Mouse (Mus musculus): ENCODE results near the gene Ubash3a. TPM values are rescaled to one million over a fixed set of nuclear protein-coding genes. Genes with fewer than 3 reads are reported as not detected.

Ubash3a gene
- polyA plus RNA-seq, 1 experiment: not detected

DNA sequence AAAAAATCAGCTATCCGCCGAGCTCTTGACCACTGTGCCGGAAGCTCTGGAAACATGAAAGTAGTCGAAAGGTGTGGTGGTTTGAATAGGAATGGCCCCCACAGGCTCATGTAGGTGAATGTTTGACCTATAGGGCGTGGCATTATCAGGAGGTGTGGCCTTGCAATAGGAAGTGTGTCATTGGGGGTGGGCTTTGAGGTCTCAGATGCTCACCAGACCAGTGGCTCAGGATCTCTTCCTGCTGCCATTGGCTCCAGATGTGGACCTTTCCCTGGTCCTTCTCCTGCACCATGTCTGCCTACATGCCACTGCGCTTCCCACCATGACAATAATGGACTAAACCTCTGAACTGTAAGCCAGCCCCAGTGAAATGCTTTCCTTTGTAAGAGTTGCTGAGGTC is 4.2 kb downstream of the Ubash3a start:
- no peak for DNase-seq (ENCODE audit: extremely low spot score in 1 of 2, low spot score in 1 of 2)

- DNase-seq (ENCODE audit: extremely low spot score in 1 of 2, low spot score in 1 of 2): no peak
These were observed 8.6 kb downstream of the Ubash3a start for GRCm38 (mm10) chr17:31216068-31216955.

DNA sequence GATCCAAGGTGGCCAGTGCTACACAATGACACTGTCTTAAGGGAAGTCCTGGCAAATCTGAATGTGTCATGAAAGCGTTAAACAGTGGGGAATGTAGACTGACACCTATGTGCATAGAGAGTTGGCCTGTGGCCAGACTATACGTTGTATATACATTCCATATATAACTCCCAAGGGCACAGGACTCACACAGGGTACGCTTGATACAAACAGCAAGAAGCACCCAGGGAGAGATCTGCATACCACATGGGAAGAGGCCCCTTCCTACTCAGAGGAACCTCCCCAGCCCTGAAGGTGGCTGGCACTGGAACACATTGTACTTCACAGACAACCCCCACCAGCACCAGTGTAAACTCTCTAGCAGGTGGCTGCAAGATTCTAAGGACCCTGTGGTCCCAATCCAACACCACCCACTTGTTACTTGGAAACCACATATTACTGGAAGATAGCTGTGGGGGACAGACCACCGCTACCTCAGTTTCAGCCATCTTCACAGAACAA is 15.2 kb downstream of the Ubash3a start:
- no peak for DNase-seq (ENCODE audit: extremely low spot score in 1 of 2, low spot score in 1 of 2)

- no peak for DNase-seq (ENCODE audit: extremely low spot score in 1 of 2, low spot score in 1 of 2)
These were observed 16.2 kb downstream of the Ubash3a start for GRCm38 (mm10) chr17:31223835-31224234.

DNA sequence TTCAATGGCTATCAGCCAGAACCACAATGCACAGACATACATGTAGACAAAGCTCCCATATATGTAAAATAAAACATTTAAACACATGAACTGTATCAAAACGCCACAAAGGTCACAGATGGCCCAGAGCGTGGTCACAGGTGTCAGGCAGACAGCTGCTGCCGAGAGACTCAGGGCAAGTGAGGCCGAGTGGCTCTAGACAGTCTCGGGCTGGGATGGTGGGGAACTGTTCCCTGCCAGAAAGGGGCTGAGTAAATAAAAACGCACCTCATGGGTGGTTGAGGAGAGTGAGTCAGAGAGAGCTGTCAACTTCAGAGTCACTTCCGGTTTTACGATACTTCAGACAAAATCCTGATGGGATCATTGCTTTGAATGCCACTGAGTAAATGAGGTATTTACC is 16.9 kb downstream of the Ubash3a start:
- no peak for DNase-seq (ENCODE audit: extremely low spot score in 1 of 2, low spot score in 1 of 2)

DNA sequence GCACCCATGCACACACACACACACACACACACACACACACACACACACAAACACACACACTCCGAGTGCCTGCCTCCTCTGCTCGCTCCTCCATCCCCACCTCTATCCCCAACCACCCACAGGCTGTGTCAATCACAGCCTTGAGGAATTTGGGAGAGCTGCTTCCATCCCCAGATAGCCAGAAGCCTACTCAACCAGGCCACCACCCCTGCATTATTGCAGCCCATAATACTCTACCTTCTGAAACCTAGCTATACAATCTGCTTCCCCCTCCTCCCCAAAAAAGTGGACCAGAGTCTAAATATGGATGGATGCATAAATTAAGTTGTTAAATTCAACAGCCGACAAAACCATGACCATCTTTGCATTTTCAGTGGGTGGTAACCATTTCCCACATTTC is 18.7 kb downstream of the Ubash3a start:
- peak; percentile 16 to 43 for DNase-seq (ENCODE audit: extremely low spot score in 1 of 2, low spot score in 1 of 2)

- DNase-seq (ENCODE audit: extremely low spot score in 1 of 2, low spot score in 1 of 2): no peak
These were observed 19.3 kb downstream of the Ubash3a start for GRCm38 (mm10) chr17:31226931-31227330.

- no peak for DNase-seq (ENCODE audit: extremely low spot score in 1 of 2, low spot score in 1 of 2)
These were observed 24.1 kb downstream of the Ubash3a start for GRCm38 (mm10) chr17:31231780-31232179.

DNA sequence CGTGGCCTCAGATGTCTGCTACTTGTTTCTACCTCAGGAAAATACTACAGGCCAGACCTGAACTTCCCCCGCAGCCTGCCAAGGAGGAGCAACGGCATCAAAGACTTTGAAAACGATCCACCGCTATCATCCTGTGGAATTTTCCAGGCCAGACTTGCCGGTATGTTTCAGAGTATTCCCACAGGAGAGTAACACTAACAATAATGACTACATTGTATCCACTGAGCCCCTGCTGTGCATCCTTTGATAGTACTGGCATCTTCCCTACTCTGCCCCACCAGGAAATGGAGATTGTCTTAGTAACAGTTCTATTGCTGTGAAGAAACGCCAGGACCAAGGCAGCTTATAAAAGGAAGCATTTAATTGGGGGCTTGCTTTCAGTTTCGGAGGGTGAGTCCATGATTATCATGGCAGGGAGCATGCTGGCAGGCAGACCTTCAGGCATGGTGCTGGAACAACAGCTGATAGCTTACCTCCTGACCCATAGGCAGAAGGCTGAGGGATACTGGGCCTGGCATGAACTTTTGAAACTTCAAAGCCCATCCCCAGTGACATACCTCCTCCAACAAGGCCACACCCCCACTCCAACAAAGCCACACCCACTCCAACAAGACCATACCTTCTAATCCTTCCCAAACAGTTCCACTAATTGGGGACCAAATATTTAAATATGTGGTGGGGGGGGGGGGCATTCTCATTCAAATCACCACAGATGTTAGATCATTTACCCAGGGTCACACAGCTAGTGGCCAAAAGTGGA is 24.8 kb downstream of the Ubash3a start:
- DNase-seq (ENCODE audit: extremely low spot score in 1 of 2, low spot score in 1 of 2): no peak

GRCm38 (mm10) chr17:31235915-31236314 is 28.2 kb downstream of the Ubash3a start:
- DNase-seq (ENCODE audit: extremely low spot score in 1 of 2, low spot score in 1 of 2): no peak

- DNase-seq (ENCODE audit: extremely low spot score in 1 of 2, low spot score in 1 of 2): no peak
These were observed 30.8 kb downstream of the Ubash3a start for GRCm38 (mm10) chr17:31238234-31239020.

DNA sequence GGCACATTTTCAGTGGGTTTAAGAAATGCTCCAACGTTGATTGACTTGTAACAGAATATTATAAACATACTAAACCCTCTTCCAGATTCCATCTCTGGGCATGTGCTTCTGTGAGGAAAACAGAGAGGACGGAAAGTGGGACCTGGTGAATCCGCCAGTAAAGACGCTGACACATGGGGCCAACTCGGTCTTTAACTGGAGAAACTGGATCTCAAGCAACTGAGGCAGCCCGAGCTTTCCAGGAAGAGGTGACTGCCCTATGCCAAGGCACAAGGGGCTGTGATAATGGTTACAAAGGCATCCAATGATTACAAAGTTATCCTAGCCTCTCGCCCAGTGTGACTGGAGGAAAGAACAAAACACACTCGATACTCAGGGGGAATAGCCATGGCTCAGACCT is 33.5 kb downstream of the Ubash3a start:
- no peak for DNase-seq (ENCODE audit: extremely low spot score in 1 of 2, low spot score in 1 of 2)

- DNase-seq (ENCODE audit: extremely low spot score in 1 of 2, low spot score in 1 of 2): no peak
These were observed 35.1 kb downstream of the Ubash3a start for GRCm38 (mm10) chr17:31242764-31243163.

DNA sequence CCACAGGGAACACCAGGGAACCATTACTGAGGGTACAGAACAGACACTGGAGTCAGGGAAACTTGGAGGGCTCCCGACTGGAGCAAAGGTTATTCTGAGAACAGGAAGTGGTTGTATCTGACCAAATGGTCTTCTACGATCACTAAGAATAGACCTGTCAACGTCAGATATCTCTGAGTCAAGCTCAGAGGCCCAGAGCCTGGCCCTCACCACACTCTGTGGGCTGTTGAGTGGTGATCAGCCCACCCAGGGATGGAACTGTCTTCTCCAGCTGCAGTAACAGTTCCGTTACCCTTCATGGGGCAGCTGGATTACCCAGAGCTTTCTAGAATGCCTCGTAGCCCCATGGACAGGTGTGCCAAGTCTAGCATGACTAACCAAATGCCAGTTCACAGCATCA is 37.6 kb downstream of the Ubash3a start:
- no peak for DNase-seq (ENCODE audit: extremely low spot score in 1 of 2, low spot score in 1 of 2)

DNA sequence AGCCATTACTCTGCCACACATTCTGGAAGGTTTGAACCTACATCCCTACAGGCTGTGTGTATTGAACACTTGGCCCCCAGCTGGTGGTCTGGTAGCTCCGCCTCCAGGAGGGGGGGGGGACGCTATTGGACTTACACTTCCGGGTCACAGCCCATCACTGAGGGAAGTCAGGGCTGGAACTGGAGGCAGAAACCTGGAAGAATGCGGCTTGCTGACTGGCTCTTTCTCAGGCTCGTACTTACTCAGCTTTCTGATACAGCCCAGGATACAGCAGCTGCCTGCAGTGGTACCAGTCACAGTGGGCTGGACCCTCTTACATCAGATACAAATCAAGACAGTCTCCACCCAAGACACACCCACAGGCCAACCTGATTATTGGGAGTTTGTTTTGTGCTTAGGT is 39.5 kb downstream of the Ubash3a start:
- DNase-seq (ENCODE audit: extremely low spot score in 1 of 2, low spot score in 1 of 2): no peak

GRCm38 (mm10) chr17:31253951-31254350 is 46.3 kb downstream of the Ubash3a start:
- no peak for DNase-seq (ENCODE audit: extremely low spot score in 1 of 2, low spot score in 1 of 2)

DNA sequence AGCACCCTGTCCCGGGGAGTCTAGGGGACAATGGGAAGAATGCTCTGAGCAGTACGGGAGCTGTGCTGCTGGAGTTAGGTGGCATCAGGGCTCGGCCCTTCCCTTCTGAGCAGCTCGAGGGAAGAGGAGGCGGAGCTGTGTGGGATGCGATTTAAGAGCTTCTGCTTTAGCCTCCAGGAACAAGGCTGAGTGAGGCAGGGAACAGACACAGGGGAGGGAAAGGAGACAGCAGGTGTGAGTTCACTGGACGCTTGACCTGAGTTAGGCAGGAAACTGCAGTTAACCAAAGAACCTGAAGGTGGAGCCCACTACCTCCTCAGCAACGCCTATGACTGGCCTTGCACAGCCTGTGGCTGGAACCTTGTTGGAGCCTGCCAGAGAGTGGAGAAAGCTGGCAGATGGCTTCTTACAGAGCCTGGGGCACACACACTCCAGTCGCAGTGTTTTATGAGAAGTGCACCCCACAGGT is 46.8 kb downstream of the Ubash3a start:
- peak in 1 of 2 experiments; percentile 90 for DNase-seq (ENCODE audit: extremely low spot score in 1 of 2, low spot score in 1 of 2)

GRCm38 (mm10) chr17:31257149-31257548 is 49.5 kb downstream of the Ubash3a start:
- no peak for DNase-seq (ENCODE audit: extremely low spot score in 1 of 2, low spot score in 1 of 2)

GRCm38 (mm10) chr17:31257898-31258297 is 50.2 kb downstream of the Ubash3a start:
- DNase-seq (ENCODE audit: extremely low spot score in 1 of 2, low spot score in 1 of 2): no peak

DNA sequence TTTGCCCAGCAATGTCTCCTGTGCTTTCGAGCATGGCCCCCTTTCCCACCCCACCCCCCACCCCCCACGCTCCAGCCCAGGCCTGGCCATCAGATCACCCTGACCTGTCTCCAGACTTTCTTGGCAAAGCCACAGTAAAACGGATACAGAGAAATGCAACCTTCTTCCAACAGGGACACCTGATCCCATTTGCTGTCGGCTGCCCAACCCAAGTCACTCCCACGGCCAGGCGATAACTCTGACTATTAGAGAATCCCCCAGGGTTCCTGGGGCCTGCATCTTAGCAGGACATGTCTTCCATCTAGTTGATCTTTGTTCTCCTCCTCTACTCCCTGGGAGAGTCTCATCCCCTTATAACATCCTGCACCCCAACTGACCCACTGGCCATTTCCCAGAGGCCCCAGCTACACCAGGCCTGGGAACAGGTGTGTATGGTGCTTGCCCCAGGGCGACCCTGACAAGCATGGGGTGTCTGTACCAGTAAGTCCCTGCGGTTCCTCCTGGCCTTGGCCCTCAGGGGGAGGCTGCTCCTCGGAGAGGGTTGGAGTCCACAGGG is 50.7 kb downstream of the Ubash3a start:
- no peak for DNase-seq (ENCODE audit: extremely low spot score in 1 of 2, low spot score in 1 of 2)
